Mouse (Mus musculus) heart, adult 2 months (tissue): ENCODE measurements around the gene Kmt2a. TPM values are rescaled to one million over a fixed set of nuclear protein-coding genes. Genes with fewer than 3 reads are reported as not detected.

Experiments used
- DNase-seq, 2 experiments: peaks; one replicate each; pipeline ENCODE4 v3.0.0; 2021
- H3K27ac ChIP-seq: fragments of 200-600 bp; 2 replicates; pipeline ENCODE4 v1.8.1; 2022
- H3K27me3 ChIP-seq: fragments of 200-500 bp; 2 replicates; pipeline ENCODE4 v1.6.1; 2012; ENCODE audit warnings: mild to moderate bottlenecking, low read length, inconsistent platforms, mixed read lengths; ENCODE audit not compliant: control insufficient read depth, insufficient read depth
- H3K36me3 ChIP-seq: fragments of 200-500 bp; 2 replicates; pipeline ENCODE4 v1.6.1; 2012; ENCODE audit warnings: low read length, inconsistent platforms; ENCODE audit not compliant: control insufficient read depth, insufficient read depth
- H3K4me1 ChIP-seq: fragments of 200-500 bp; 2 replicates; pipeline ENCODE4 v1.6.1; 2011; ENCODE audit warnings: low read length; ENCODE audit not compliant: control insufficient read depth, insufficient read depth
- H3K4me3 ChIP-seq: fragments of 200-600 bp; 2 replicates; pipeline ENCODE4 v1.8.1; 2022
- H3K79me2 ChIP-seq: fragments of 200-500 bp; replicated peaks from 2 replicates; pipeline ENCODE4 v1.6.1; 2012; ENCODE audit warnings: mild to moderate bottlenecking, inconsistent platforms, low read length, moderate library complexity, mixed read lengths; ENCODE audit not compliant: control insufficient read depth, insufficient read depth
- H3K9ac ChIP-seq: fragments of 200-500 bp; 2 replicates; pipeline ENCODE4 v1.6.1; 2012; ENCODE audit warnings: low read depth, mild to moderate bottlenecking, control low read depth, inconsistent platforms, low read length, mixed read lengths
- CTCF ChIP-seq: fragments of 200-600 bp; IDR thresholded peaks from 2 replicates; pipeline ENCODE4 v1.8.1; 2022; ENCODE audit warnings: antibody characterized with exemption, mild to moderate bottlenecking, moderate library complexity
- EP300 ChIP-seq: fragments of 200-500 bp; IDR thresholded peaks from 2 replicates; pipeline ENCODE4 v1.6.1; 2011; ENCODE audit warnings: low read depth, low read length, control low read depth; ENCODE audit not compliant: insufficient read depth
- POLR2A ChIP-seq: fragments of 200-500 bp; IDR thresholded peaks from 2 replicates; pipeline ENCODE4 v1.6.1; 2011; ENCODE audit warnings: mild to moderate bottlenecking, low read depth, low read length, control low read depth; ENCODE audit not compliant: insufficient read depth
- WGBS: fragments of 180-500 bp; shearing (Covaris S2); methylation state at CpG from one replicate; pipeline ENCODE4 v1.1.7; 2018; 5-methylcytosine and 5-hydroxymethylcytosine counted together
- intact Hi-C: fragments of 180-260 bp; cut with DNase I; formaldehyde crosslinking; loops from one replicate; pipeline ENCODE4 v1.15.1; 2025
- polyA plus RNA-seq: library from polyadenylated mRNA; depleted of rRNA; stranded (reverse); fragments of >200 nt; gene quantifications from 2 replicates; pipeline ENCODE4 v1.2.3, GENCODE M21; 2012
- total RNA-seq, 2 experiments: library from RNA; stranded (reverse); gene quantifications; 2 replicates each; pipeline ENCODE4 v1.2.3; 2021

The Kmt2a gene
- total and polyA plus RNA-seq, 3 experiments: 11.8 to 25.9 (median 25.7) TPM

DNA sequence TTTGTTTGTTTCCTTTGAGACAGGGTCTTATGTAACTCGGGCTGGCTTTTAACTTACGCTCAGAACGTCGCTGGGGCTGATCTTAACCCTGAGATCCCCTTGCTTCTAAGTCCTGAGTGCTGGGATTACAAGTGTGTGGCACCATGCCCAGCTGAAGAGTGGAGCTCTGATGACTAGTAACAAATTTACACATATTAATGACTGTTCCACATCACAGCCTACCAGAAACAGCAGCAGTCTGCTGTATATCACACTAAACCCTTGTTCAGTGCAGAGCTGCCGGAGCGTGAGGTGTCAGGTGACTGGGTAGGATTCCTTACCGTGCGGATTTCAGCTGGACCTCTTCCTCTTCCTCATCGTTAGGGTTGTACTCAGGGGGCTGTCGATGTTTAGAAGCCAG is 70.8 kb downstream of the Kmt2a start:
- intact Hi-C loops: no loop called here
- WGBS: 75% methylated on average over 10 of the region's 10 CpGs
- Histone ChIP-seq H3K36me3 (no peaks in the 10 kb centered on the region), H3K27ac (no peak overlapping the region), H3K27me3 (no peaks in the 10 kb centered on the region), H3K79me2 (no peaks in the 10 kb centered on the region), H3K4me3 (no peak overlapping the region), H3K9ac (no peak overlapping the region), H3K4me1 (no peaks in the 10 kb centered on the region)
- no peak for TF ChIP-seq POLR2A
- no peak for TF ChIP-seq EP300
- TF ChIP-seq CTCF: no peak
- no peak for DNase-seq

GRCm38 (mm10) chr9:44807778-44808177 is 73.3 kb downstream of the Kmt2a start:
- Histone ChIP-seq H3K36me3 (no peaks in the 10 kb centered on the region), H3K79me2 (no peaks in the 10 kb centered on the region), H3K4me3 (no peak overlapping the region), H3K9ac (no peak overlapping the region), H3K27me3 (no peaks in the 10 kb centered on the region), H3K27ac (no peak overlapping the region), H3K4me1 (no peaks in the 10 kb centered on the region)
- intact Hi-C loops: no loop called here
- no peak for DNase-seq
- TF ChIP-seq EP300 (no peak), POLR2A (no peak), CTCF (no peak)
- WGBS: 95% methylated on average over 10 of the region's 10 CpGs

DNA sequence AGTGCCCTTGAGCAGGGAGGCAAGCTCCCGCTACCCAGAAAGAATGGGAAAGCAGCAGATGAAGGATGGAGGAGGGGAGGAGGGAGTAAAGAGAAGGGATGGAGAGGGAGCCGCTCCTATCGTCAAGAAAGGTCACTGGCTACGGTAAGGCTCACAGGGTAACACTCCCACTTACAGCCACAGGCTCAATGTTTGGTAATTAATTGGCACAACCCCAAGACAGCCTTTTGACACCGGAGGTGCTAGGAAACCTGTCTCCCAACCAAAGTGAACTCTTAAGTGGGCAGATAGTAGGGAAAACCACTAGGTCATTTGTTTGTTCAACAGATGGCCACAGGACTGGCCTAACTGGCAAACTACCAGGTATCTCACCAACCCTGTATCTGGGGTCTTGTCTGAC is 74.0 kb downstream of the Kmt2a start:
- TF ChIP-seq POLR2A (no peak), EP300 (no peak), CTCF (no peak)
- Histone ChIP-seq H3K4me3 (no peak overlapping the region), H3K4me1 (no peaks in the 10 kb centered on the region), H3K27me3 (no peaks in the 10 kb centered on the region), H3K9ac (no peak overlapping the region), H3K36me3 (no peaks in the 10 kb centered on the region), H3K79me2 (no peaks in the 10 kb centered on the region), H3K27ac (no peak overlapping the region)
- intact Hi-C loops: no loop called here
- WGBS: 64% methylated on average over 5 of the region's 5 CpGs
- DNase-seq: no peak

GRCm38 (mm10) chr9:44805536-44805935 is 75.6 kb downstream of the Kmt2a start:
- Histone ChIP-seq H3K36me3 (no peaks in the 10 kb centered on the region), H3K27ac (no peak overlapping the region), H3K4me3 (no peak overlapping the region), H3K27me3 (no peaks in the 10 kb centered on the region), H3K79me2 (no peaks in the 10 kb centered on the region), H3K4me1 (no peaks in the 10 kb centered on the region), H3K9ac (no peak overlapping the region)
- TF ChIP-seq CTCF (no peak), EP300 (no peak), POLR2A (no peak)
- WGBS: 84% methylated on average over 5 of the region's 5 CpGs
- intact Hi-C loops: no loop called here
- no peak for DNase-seq

- Histone ChIP-seq H3K27me3 (no peaks in the 10 kb centered on the region), H3K36me3 (no peaks in the 10 kb centered on the region), H3K4me3 (no peak overlapping the region), H3K27ac (no peak overlapping the region), H3K4me1 (no peaks in the 10 kb centered on the region), H3K79me2 (no peaks in the 10 kb centered on the region), H3K9ac (no peak overlapping the region)
- intact Hi-C loops: no loop called here
- WGBS: 91% methylated on average over 10 of the region's 10 CpGs
- DNase-seq: no peak
- no peak for TF ChIP-seq EP300
- TF ChIP-seq POLR2A: no peak
Measured at GRCm38 (mm10) chr9:44804678-44805077, 76.4 kb downstream of the Kmt2a start.

DNA sequence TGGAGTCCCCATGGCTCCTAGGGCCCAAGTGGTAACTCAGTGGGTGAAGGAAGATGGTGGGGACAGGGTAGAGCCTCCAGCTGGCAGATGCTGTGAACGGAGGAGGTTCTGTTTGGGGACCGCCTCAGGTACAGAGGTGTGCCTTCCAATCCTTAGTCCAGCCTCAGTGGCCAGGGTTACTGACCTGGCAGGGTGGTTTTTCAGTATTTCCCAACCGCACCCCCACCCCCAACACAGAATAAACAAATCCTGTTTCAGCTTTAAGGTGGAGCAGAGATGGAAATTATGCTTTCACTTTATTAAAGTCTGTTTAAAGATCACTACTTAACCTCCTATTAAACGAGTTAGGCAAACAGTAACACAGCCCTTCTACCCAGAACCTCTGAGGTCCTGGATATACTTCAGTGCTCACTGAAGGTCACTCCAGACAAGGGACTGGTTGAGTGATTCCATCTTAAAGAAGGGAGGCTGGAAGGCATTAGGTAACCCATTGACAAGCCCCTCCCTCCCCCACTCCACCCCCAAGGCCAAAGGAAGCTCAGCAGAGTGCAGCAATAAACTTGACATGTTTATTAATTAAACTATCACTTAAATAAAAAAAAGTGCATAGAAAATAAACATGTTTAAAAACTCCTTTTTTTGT is 78.2 kb downstream of the Kmt2a start, which contains the start of gene Ttc36:
Gene Ttc36, minus strand, starts transcription at position 265 of the 643 bp plus-strand sequence.
- no peak within 1 kb of the TSS for H3K4me3 ChIP-seq
- H3K9ac ChIP-seq: no peak within 1 kb of the TSS
- no peaks in the 10 kb centered on the region for H3K79me2 ChIP-seq
- intact Hi-C loops: no loop called here
- H3K36me3 ChIP-seq: no peaks in the 10 kb centered on the region
- H3K27ac ChIP-seq: no peak within 1 kb of the TSS
- WGBS: 80% methylated on average over 4 of the region's 4 CpGs
- H3K27me3 ChIP-seq: no peaks in the 10 kb centered on the region
- no peak for DNase-seq
- no peak for TF ChIP-seq POLR2A
- no peak for TF ChIP-seq CTCF
- TF ChIP-seq EP300: no peak
- no peaks in the 10 kb centered on the region for H3K4me1 ChIP-seq
